Mouse (Mus musculus) fat pad, adult 2 months (tissue): ENCODE measurements at regions not wholly inside any gene's neighbourhood (a gene's known extent, or its start where the extent isn't known, plus 50 kb on each side); places are given as distances from the start of the nearest gene placed in this dataset.

ENCODE experiments used
- DNase-seq: peaks from one replicate; pipeline ENCODE4 v3.0.0-alpha.2; 2011; ENCODE audit warnings: low read depth, low spot score; ENCODE audit errors: extremely low read depth

DNA sequence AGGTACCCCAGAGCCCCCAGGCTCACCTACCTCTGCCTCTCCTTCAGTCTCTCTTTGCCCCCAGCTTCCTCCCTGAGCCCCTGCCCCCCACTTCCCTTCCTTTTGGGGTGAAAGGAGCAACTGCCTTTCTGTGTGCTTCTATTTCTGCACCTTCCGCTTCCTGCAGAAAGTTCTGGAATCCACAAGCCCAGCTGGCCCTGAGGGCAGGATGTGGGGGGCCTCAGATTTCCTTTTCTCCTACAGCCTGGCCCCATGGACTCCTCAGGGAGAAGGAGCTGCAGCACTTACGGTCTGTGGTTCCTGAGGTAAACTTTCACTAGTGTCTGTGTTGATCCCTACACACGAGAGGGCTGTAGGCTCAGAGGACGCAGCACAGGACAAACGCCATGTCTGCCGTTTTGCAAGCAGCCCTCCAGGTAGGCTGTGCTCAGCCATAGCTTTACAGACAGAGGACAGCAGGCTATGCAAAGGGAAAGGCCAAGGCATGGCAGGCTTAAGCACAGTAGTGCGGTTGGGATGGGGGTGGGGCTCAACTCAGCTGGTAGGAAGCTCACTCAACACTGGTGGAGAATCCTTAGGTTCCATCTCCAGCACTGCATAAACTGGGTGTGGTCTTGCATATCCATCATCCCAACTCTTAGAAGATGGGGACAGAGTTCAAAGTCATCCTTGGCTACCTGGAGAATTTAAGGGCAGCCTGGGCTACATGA lies 108.2 kb upstream of the Ccnd1 start:
- no peak for DNase-seq

GRCm38 (mm10) chr7:145045230-145045629 lies 105.5 kb upstream of the Ccnd1 start:
- no peak for DNase-seq

DNA sequence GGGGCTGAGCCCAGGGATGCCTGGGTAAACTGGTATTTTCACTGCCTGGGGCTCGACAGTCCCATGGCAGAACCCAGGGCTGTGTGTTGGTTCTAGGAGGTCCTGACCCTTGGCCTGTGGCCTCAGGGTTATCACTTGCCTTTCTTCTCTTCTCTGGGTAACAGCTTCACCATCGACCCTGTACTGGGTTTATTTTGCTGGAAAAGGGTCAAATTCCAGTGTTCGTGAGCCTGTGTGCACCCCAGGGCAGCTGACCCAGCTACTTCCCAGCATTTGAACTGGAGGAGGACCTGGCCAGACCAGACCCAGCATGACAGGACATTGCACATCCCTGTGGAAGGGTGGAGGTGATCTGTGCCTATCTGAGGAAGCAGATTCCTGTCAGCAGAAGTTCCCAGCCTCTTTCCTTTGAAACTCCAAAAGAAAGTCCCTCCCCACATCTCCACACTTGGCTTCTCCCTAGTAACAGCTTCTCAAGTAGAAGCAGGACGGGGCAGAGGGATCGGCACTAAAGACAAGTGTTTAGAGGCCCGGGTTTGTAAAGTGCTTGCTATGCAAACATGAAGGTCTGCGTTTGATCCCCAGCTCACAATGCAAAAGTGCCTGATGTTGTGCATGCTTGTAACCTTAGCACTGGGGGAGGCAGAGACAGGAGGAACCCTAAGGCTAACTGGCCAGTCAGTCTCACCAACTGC lies 103.9 kb upstream of the Ccnd1 start:
- no peak for DNase-seq

- DNase-seq, result no peak
These were observed 101.1 kb upstream of the Ccnd1 start for GRCm38 (mm10) chr7:145040871-145041270.

GRCm38 (mm10) chr7:145034385-145034784 lies 94.7 kb upstream of the Ccnd1 start:
- no peak for DNase-seq

DNA sequence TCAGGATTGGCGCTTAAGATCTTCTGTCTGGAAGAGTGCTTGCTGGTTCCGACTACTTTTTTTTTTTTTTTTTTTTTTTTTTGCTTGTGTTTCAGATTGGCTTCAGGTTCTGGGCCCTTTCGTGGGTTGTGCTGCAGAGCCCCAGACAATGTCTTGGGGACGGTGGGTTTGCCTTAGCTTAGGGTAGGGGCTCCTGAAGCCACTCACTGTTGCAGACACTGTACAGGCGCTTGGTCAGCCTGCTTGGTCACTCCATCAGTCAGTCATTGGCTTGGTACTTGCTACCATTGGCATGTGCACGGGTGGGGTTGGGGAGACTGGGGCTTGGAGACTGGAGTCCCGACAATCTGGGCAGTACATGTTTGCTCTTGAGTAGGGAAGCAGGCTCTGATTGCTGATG lies 91.5 kb upstream of the Ccnd1 start:
- DNase-seq, result no peak

DNA sequence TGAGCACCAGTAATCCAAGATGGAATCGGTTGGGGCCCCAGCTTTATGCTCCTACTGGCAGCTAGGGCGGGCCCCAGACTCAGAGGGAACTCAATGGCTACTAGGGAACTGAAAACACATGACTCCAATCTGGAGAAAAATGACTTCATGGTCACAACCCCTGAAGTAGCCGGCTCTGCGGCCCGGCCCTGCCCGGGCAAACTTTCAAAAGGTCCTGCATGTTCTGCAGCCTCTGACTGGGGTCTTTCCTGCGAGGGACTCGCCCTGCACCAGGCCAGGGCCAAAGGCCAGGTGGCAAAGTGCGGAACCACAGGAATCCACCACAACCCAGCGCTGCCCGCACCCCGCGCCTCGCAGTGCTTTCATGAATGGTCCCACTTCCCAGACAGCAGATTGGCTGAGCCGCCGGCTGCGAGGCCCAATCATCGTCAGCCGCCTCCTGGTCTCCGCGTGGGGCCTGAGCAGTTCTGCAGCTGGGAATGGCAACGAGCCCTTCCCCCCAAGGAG lies 91.0 kb upstream of the Ccnd1 start:
- DNase-seq, result no peak

- DNase-seq, result peak; percentile 33
These were observed 89.9 kb upstream of the Ccnd1 start for GRCm38 (mm10) chr7:145029622-145030021.

DNA sequence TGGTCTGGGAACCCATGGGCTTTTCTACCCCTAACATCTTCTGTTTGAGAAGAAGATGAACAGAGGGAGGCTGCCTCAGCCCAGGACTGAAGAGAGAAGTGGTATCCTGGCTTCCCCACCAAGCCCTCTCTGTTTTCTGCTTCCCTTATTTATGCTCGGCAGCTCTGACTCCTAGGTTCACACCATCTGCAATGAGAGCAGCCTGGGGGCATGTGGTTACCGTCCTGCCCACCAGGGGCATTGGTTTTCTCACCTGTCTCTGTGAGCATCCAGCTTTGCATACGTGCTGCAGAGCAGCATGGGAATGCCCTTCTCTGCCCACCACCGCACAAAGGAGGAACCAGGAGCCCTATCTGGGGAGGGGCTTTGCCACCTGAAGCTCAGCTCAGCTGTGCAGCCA lies 89.4 kb upstream of the Ccnd1 start:
- no peak for DNase-seq

DNA sequence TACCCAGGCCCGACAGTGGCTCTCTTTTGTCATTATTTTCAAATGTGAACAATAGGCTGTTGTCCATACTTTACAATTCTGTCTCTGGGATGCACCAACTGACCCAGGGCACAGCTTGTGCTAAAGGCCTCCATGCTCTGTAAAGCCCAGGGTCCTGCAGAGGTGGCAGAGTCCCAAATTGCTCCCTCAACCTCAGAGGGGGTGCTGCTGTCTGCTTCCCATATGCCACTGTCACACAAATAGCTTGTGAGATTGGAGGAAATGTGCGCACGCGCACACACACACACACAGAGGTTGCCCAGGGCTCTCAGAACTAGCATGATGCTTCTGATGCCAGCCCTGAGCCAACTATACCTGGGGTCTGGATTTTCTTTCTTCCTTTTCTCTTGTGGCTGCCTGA lies 87.3 kb upstream of the Ccnd1 start:
- no peak for DNase-seq

DNA sequence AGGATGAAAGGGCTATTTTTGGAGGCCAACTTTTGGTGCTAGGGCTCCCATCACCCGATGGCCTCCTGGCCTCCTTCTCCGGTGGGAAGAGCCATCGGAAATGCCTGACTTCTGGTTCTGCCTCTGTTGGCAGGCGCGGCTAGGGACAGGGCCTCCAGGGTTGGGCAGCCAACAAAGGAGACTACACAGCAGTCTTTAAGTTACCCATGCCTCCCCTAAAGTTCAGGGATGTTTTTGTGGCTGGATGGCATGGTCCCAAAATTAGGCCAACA lies 86.2 kb upstream of the Ccnd1 start:
- DNase-seq, result no peak

DNA sequence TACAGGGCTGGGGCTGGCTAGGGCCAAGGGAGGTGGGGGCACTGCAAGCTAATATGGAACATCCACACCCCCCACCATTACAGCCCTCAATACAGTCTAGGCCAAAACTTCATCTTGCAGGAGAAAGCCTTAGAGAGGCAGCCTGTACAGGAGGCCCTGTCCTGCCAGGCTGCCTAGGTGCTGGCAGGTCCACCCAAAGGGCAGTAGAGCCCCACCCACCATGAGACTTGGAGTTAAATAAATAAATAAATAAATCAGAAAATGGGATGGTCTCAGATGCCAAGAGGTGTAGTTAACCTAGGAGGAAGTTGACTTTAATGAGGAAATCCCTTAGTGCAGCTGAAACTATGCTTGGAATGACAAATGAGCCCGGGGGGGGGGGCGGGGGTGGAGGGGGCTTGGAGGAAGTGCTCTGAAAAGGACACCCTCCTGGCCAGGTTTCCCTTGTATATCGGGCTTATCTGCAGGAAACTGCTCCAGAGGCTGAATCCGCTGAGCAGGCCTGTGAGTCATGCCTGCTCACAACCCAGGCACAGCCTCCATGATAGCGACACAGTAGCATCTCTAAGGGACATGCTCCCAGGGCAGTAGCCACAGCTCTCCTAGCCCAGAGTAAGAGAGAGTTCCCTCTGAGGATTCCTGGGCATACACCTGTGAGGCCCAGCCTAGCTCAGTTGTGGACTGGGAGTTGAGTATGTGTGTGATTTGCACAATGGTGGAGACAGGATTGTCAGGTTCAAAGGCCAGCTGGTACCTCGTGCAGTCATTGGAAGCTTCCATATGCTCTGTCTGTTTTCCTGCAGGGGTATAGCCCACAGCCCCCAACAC lies 85.7 kb upstream of the Ccnd1 start:
- no peak for DNase-seq

DNA sequence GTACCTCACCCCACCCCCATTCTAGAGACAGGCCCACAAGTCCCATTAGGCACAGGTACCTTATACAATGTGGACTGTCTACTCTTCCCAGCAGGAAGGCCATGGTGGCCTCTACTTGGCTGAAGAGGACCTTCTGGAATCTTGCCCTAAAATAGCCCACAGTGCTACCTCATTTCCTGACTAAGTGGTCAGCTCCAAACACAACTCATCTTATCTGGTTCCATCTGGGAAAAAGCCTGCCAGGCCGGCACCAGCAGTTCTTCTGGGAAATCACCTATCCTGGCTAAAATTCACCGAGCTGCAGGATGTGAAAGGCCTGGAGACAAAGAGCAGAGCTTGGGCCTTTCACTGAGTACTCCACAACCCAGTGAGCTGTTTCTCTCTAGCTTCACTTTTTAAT lies 84.9 kb upstream of the Ccnd1 start:
- no peak for DNase-seq

GRCm38 (mm10) chr7:145019137-145019536 lies 79.4 kb upstream of the Ccnd1 start:
- DNase-seq, result no peak

- DNase-seq, result no peak
These were observed 78.4 kb upstream of the Ccnd1 start for GRCm38 (mm10) chr7:145018149-145018548.

GRCm38 (mm10) chr7:145015463-145016085 lies 75.8 kb upstream of the Ccnd1 start:
- DNase-seq, result no peak

- DNase-seq, result no peak
These were observed 71.0 kb upstream of the Ccnd1 start for GRCm38 (mm10) chr7:145010757-145011156.

DNA sequence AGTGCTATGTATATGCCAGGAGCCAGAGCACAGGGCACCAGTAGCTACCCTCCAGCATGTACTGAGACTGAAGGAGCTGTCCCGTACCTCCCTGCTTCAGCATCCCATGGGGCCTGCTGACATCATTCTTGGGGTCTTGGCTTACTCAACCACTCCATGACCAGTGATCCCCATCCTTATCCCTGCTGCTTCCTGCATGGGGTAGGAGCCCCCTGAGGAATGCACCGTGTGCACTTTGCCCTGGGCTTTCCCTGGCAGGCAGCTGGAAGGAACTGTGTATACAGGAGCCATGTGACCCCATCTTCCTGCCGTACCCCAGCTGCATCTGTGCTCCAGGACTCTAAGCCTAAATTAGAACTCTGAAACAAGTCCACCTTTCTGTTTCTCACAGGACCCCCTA lies 70.3 kb upstream of the Ccnd1 start:
- DNase-seq, result no peak

DNA sequence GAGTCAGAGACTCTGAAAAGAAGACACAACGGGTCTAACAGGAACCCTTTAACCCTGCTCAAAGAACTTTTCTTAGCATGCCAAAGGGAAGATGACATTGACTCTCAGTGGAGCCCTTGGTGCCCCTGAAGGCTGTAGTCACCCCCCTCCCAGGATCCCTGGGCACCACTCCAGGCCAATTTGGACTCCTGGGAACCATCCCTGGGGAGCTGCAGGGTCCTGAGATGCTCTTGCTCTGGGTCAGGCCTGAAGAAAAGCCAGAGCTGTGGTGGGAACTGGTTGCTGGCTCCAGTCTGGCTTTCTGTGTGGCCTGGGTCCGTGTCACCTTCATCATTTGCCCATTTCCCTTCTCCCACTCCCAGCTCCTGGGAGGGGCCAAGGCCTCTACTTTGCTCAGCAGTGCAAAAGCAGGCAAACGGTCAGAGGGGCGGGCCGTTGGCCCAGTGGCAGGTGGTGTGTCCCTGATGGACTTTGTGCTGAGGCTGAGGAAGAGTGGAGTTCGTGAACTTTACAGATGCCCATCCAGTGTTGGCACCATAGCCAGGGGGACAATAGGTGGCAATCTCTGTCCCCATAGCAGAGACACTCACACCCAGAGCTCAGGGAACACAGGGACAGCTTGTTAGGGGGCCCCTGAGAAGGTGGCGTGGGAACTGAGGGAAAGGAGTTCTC lies 69.1 kb upstream of the Ccnd1 start:
- no peak for DNase-seq

GRCm38 (mm10) chr7:145007216-145007615 lies 67.5 kb upstream of the Ccnd1 start:
- DNase-seq, result no peak

- DNase-seq, result no peak
These were observed 61.9 kb upstream of the Ccnd1 start for GRCm38 (mm10) chr7:145001503-145002084.
